Mouse (Mus musculus) right cerebral cortex, postnatal 4 days (tissue): ENCODE data around the gene Prrx1.

Experiments
- DNase-seq: peaks from one replicate; pipeline ENCODE4 v3.0.0-alpha.2; 2022

The Prrx1 gene

GRCm38 (mm10) chr1:163313101-163313773 is at the start of gene Prrx1:
Prrx1 (minus strand) TSS chr1:163313710.
- no peak for DNase-seq

GRCm38 (mm10) chr1:163362202-163362601 is 48.7 kb upstream of the Prrx1 start:
- DNase-seq, result no peak

GRCm38 (mm10) chr1:163361376-163361775 is 47.9 kb upstream of the Prrx1 start:
- no peak for DNase-seq

- DNase-seq, result no peak
Observed at GRCm38 (mm10) chr1:163360796-163361195, 47.3 kb upstream of the Prrx1 start.

GRCm38 (mm10) chr1:163359521-163359920 is 46.0 kb upstream of the Prrx1 start:
- DNase-seq, result no peak

- DNase-seq, result no peak
Observed at GRCm38 (mm10) chr1:163358165-163358564, 44.7 kb upstream of the Prrx1 start.

- DNase-seq, result no peak
Observed at GRCm38 (mm10) chr1:163357733-163358132, 44.2 kb upstream of the Prrx1 start.

DNA sequence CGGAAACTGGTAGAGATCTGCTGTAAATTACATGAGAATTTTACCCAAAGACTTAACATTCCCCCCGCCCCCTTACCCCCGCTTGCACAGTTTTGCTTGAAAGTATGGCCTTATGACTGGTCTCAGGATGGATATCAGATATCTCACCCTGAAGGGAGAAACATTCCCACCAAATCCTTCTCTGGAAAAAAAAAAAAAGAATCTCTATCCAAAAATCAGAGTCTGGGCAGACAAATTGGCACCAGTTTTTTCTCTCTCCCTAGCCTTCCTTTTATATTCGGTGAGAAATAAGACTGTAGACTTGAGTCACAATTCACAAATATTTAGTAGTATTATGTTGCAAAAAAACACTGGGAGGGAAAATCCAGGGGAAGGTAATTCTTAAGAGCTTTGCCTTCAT is 42.7 kb upstream of the Prrx1 start:
- no peak for DNase-seq

DNA sequence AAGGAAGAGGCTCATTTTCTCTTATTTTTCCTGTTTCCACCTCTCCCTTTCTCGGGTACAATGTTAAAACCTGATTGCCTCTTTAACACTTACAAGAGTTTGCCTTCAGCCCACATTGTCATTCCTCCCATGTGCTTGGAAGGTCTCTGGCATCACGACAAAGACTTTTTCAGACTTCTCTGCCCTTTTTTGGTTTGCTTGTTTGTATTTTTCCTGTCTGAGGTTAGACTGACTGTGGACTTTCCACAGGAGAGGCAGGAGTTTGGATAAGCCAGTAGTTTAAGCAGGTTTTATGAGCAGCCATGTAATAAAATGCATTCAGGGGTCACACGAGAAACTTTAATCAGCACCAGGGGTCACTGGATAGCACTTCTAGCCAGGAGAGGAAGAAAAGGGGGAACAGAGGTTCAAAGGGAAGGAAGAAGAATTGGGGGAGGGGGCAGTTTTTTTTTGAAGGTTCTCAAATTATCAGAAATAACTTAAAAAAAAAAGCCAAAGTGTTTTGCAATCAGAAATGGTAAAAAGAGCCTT is 42.2 kb upstream of the Prrx1 start:
- DNase-seq, result no peak

GRCm38 (mm10) chr1:163350988-163351387 is 37.5 kb upstream of the Prrx1 start:
- no peak for DNase-seq

GRCm38 (mm10) chr1:163345541-163345940 is 32.0 kb upstream of the Prrx1 start:
- no peak for DNase-seq

- no peak for DNase-seq
Observed at GRCm38 (mm10) chr1:163344931-163345330, 31.4 kb upstream of the Prrx1 start.

DNA sequence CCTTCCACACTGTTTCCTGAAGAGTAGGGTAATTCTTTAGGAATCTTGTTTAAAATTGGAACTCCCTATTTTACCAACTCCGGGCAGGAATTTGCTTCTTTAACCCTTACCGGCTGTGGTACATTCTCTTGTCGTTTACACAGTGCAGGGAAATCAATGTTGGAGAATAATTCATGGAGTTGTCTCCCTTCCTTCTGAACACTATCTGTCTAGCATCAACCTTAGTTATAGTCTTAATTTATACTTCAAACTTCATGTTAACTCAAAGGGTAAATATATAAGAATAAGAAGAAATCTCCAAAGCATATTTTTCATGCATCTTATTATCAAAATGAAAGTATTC is 25.7 kb upstream of the Prrx1 start:
- DNase-seq, result no peak

GRCm38 (mm10) chr1:163338525-163339218 is 25.2 kb upstream of the Prrx1 start:
- DNase-seq, result peak; percentile 34

DNA sequence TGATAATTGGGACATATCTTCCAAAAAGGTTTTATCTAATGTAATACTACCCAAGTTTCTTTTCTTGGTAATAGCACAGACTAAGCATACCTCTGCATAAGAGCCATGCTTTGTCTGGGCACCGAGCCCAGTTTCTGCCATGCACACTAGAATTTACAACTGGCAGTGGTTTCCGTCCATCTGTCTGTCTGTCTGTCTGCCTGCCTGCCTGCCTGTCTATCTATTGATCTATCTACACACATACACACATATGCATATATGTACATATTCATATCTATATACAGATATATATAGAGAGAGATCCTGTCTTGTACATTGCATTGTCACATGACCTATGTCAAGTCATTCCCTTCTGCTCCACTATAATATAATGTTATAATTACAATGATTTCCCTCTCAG is 24.3 kb upstream of the Prrx1 start:
- peak; percentile 50 for DNase-seq

DNA sequence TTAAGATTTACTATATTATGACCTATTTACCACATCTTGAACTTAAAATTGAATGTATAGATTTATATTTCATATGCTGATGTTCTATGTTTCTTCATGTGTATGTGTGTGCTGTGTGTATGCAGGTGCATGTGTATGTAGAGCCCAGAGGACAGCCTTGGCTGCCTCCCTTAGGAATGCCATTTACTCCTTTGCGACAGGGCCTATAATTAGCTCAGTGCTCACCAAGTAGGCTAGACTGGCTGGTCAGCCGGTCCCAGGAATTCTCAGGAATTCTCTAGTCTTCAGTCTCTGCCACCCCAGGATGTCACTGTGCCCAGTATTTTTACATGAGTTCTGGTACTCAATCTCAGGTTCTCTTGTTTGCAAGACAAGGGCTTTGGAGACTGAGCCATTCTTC is 13.8 kb upstream of the Prrx1 start:
- no peak for DNase-seq

DNA sequence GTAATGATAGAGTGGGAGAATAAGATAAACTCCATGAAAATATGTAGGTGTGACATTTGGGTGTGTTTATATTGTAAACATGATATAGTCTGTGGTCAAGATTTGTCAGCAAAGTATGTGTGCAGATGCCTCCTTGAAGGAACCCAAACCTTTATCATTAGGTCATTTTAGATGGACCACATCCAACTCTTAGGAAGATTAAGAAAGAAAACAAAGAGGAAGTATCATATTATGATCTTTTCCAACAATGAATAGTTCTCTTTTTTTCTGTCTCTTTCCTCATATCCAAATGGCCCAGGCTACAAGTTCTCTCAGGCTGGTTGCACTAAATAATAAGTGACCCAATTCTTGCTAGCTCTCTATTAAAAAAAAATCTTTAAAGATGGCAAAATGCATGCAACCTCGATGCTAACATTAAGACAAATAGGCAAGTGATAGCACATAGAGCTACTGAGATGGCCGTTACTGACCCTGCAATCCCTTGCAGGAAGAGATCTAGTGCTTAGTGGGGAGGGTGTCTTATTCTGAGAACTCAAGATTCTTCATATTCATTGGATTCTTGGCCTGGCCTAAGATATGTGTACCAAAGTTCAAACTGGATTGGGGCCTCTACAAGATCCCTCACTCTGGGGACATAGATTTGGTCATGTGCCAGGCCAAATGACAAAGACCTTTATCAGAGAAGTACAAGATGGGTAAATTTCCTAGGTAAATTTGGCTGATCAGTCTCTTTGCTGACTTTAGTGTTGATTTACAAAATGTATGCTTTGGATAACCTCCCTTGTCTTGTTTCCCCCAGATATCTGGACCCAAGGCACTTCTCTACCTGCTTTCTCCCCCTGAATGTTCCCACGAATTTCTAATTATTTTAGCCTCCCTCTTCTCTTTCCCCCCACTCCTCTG is 6.4 kb upstream of the Prrx1 start:
- no peak for DNase-seq

GRCm38 (mm10) chr1:163316920-163317319 is 3.4 kb upstream of the Prrx1 start:
- no peak for DNase-seq

DNA sequence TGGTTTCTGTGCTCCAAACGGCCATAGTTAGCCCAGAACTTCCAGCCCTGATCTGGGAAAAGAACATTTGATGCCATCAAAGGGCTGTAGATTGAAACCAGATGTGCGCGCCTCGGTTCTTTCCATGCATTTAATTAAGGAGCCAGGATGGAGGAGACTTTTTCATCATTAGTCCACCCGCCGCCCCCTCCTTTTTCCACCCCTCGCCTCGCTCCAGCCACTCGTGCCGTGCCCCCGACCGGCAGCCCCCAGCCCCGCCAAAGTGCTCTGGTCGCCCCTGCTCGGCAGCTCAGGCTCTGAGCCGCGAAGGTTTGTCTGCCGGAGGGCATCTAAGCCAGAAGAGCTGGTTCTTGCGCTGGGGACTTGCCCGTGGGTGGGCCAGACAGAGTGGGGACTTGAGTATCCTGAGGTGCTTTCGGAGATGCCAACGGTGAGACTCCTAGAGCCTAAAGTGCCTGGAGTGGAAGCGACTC is 1.4 kb upstream of the Prrx1 start:
- DNase-seq, result no peak

GRCm38 (mm10) chr1:163313921-163314725 is 613 bp upstream of the Prrx1 start:
- DNase-seq, result no peak

DNA sequence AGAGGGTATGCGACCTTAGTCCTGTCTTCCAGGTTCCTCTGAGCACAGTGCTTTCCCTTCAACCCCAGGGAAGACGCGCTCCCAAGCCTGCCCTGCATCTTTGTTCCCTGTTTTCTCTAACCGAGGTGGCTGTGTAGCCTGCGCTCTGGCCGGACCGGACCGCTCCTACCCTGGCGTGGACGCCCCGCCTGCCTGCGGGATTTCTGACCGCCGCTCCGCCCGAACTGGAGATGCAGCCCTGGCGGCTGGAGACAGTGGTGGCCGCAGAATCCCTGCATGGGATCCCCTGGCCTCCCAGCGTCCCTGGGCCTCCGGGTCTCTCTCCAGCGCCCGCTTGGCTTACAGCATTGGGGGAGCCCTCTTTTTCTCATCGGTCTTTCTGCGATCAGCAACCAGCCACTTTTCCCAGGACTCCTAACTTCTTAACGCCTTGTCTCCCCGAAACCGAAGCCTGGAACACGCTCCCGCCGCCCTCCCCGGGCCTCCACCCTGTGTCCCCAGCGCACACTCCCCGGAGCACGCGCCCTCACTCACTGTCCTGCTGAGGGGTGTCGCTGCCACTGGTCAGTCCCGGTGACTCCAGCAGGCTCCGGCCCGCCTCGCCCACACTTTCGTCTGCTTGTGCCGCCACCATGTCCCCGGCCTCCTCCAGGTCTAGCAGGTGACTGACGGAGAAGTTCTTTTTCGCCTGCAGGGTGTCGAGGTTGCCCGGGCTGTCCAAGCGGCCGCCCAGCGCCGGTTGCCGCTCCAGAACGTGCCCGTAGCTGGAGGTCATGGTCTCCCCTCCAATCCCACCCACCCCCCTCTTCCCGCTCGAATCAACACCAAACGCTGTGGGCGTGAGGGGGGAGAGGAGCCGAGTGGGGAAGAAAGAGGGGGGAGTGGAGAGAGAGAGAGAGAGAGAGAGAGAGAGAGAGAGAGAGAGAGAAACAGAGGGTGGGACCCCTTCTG is 1.4 kb downstream of the Prrx1 start:
- DNase-seq, result peak; percentile 33
